Mouse (Mus musculus) liver, embryonic 15.5 days (tissue): ENCODE results near the gene Il10rb. TPM values are rescaled to one million over a fixed set of nuclear protein-coding genes. Genes with fewer than 3 reads are reported as not detected.

Experiments used
- ATAC-seq: fragments of 200-750 bp; cut with Nextera tagmentation; 2 replicates; pipeline ENCODE4 v1.8.0; 2017; ENCODE audit warnings: moderate number of reproducible peaks, mild to moderate bottlenecking, moderate library complexity; ENCODE audit not compliant: insufficient read depth
- H3K27ac ChIP-seq: fragments of 300-500 bp; sonication (generic); replicated peaks from 2 replicates; pipeline ENCODE4 v1.5.1; 2015; ENCODE audit warnings: mild to moderate bottlenecking, inconsistent platforms
- H3K27me3 ChIP-seq: fragments of 300-500 bp; sonication (generic); 2 replicates; pipeline ENCODE4 v1.6.1; 2015; ENCODE audit warnings: mild to moderate bottlenecking, inconsistent platforms
- H3K36me3 ChIP-seq: fragments of 300-500 bp; sonication (generic); replicated peaks from 2 replicates; pipeline ENCODE4 v1.6.1; 2015; ENCODE audit warnings: moderate library complexity, mild to moderate bottlenecking, inconsistent platforms
- H3K4me1 ChIP-seq: fragments of 300-500 bp; sonication (generic); replicated peaks from 2 replicates; pipeline ENCODE4 v1.6.1; 2015; ENCODE audit warnings: inconsistent platforms
- H3K4me2 ChIP-seq: fragments of 300-500 bp; sonication (generic); 2 replicates; pipeline ENCODE4 v1.6.1; 2015; ENCODE audit warnings: moderate library complexity, mild to moderate bottlenecking, inconsistent platforms
- H3K4me3 ChIP-seq: fragments of 300-500 bp; sonication (generic); replicated peaks from 2 replicates; pipeline ENCODE4 v1.5.1; 2015; ENCODE audit warnings: mild to moderate bottlenecking, inconsistent platforms
- H3K9ac ChIP-seq: fragments of 300-500 bp; sonication (generic); 2 replicates; pipeline ENCODE4 v1.6.1; 2015; ENCODE audit warnings: moderate library complexity, mild to moderate bottlenecking, inconsistent platforms
- H3K9me3 ChIP-seq: fragments of 300-500 bp; sonication (generic); replicated peaks from 2 replicates; pipeline ENCODE4 v1.6.1; 2016; ENCODE audit warnings: inconsistent platforms
- WGBS: fragments of 180-500 bp; shearing (Covaris S2); methylation state at CpG from one replicate; pipeline ENCODE4 v1.1.7; 2015; ENCODE audit warnings: mixed read lengths; ENCODE audit not compliant: insufficient replicate concordance; 5-methylcytosine and 5-hydroxymethylcytosine counted together
- polyA plus RNA-seq: library from polyadenylated mRNA; unstranded; fragments of >200 nt; fragmentation: Nextera tagmentation; extraction: Ambion mirVana; gene quantifications from 2 replicates; pipeline ENCODE4 v1.2.1, GENCODE M21; 2015

The Il10rb gene
- polyA plus RNA-seq, 1 experiment from 2014 or later: 29.9 TPM

DNA sequence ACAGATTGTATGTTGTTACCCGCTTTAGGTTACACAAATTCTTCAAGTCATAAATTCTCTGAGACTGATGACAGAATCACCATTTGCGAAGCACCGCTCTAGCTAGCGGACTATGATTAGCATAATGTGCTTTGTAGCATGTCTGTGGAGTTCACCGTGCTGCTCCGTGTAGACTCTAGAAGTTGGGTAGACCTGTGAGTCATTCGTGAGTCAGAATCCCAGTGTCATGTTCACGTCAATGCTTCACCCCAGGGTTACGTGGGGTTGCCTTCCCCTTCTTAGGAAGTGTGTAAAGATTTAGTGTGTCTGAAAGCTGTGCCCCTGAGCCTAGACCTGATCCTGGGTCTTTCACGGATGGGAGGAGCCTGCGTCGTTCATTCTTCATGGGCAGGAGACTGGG lies 7.9 kb upstream of the Il10rb start:
- no peak for ATAC-seq
- H3K9ac ChIP-seq: no peak overlapping the region
- H3K4me3 ChIP-seq: no peak overlapping the region
- no peak overlapping the region for H3K4me2 ChIP-seq
- H3K27me3 ChIP-seq: no peaks in the 10 kb centered on the region
- H3K36me3 ChIP-seq: peaks cover 89% of the 10 kb centered on the region
- WGBS: 82% methylated on average over 12 of the region's 12 CpGs
- H3K27ac ChIP-seq: peak overlapping the region; percentile 63
- H3K9me3 ChIP-seq: no peaks in the 10 kb centered on the region
- peaks cover 47% of the 10 kb centered on the region for H3K4me1 ChIP-seq

DNA sequence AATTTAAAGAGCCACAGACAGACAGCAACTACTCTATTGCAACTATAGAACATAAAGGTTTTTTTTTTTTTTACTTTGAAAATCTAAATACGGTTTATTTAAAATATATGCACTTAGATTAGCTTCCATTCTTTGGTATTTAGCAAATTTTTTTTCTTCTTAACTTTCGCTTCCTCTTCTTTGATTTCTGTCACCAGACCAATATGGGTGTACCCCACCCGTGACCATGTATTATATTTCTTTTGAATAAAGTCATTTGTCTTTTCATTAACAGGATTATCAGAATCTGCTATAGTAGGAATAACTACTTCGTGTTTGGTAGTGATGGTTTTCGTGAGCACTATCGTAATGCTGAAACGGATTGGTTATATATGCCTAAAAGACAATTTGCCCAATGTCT lies 7.0 kb upstream of the Il10rb start:
- Histone ChIP-seq H3K9me3 (no peaks in the 10 kb centered on the region), H3K36me3 (peaks cover 88% of the 10 kb centered on the region), H3K27me3 (no peaks in the 10 kb centered on the region), H3K9ac (no peak overlapping the region), H3K4me1 (peaks cover 47% of the 10 kb centered on the region), H3K4me3 (no peak overlapping the region), H3K27ac (peak overlapping the region; percentile 63; the same call in 1 of the 2 replicates), H3K4me2 (no peak overlapping the region)
- 93% methylated on average over 7 of the region's 7 CpGs for whole genome bisulfite sequencing
- no peak for ATAC-seq

DNA sequence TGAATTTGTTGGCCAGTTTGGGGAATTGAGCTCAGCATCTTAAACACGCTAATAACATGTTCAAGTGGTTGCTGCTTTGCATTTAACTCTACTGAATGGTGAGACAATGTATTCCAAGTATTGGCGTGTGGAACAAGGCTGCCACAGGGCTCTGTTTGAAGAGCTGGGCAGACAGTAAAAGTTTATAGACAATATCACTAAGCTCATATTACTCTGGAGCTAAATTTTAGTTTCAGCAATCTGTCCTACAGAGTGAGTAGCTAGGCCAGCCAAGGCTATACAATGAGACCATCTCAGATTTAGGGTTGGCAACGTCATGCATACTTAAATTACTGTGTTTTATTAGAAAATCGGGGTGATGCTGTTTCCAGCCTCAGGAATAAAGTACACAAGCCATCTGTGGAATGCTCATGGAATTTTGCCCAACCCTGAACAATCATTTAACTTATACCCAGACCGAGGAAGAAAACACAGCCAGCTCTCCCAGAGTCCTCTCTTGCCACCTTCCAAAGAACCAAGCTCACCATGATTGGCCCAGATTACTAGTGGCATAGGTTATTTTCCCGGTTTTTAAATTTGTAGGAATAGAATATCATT lies 4.3 kb upstream of the Il10rb start:
- Histone ChIP-seq H3K4me3 (no peak overlapping the region), H3K36me3 (peaks cover 77% of the 10 kb centered on the region), H3K27ac (no peak overlapping the region), H3K9me3 (no peaks in the 10 kb centered on the region), H3K9ac (no peak overlapping the region), H3K4me1 (peaks cover 51% of the 10 kb centered on the region), H3K4me2 (no peak overlapping the region), H3K27me3 (no peaks in the 10 kb centered on the region)
- WGBS: 84% methylated on average over 6 of the region's 6 CpGs
- no peak for ATAC-seq

DNA sequence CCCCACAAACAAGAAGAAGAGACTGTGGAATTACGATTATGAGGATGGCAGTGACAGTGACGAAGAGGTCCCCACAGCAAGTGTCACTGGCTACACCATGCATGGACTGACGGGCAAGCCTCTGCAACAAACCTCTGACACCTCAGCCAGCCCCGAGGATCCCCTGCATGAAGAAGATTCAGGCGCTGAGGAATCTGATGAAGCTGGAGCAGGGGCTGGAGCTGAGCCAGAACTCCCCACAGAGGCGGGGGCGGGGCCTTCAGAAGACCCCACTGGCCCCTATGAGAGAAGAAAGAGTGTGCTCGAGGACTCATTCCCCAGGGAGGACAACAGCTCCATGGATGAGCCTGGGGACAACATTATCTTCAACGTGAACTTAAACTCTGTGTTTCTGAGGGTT lies 2.2 kb upstream of the Il10rb start:
- Histone ChIP-seq H3K27me3 (no peaks in the 10 kb centered on the region), H3K4me2 (no peak overlapping the region), H3K27ac (no peak overlapping the region), H3K4me1 (peaks cover 53% of the 10 kb centered on the region), H3K9ac (no peak overlapping the region), H3K4me3 (no peak overlapping the region), H3K9me3 (no peaks in the 10 kb centered on the region), H3K36me3 (peaks cover 65% of the 10 kb centered on the region)
- WGBS: 76% methylated on average over 9 of the region's 9 CpGs
- no peak for ATAC-seq

DNA sequence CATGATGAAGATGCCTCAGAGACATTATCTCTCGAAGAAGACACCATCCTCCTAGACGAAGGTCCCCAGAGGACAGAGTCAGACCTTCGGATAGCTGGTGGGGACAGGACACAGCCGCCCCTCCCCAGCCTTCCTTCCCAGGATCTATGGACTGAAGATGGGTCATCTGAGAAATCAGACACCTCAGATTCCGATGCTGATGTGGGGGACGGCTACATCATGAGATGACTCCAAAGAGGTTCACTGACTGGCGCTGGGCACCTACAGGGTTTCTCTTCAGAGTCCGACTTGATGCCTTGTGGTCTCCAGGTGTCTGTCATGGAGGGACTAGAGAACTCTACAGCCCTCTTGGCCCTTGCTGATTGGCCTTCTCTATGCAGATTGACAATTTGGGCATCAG lies 1.8 kb upstream of the Il10rb start:
- H3K9ac ChIP-seq: no peak overlapping the region
- H3K4me1 ChIP-seq: peaks cover 57% of the 10 kb centered on the region
- H3K4me2 ChIP-seq: no peak overlapping the region
- H3K27me3 ChIP-seq: no peaks in the 10 kb centered on the region
- ATAC-seq: no peak
- H3K27ac ChIP-seq: peak overlapping the region; percentile 39
- H3K4me3 ChIP-seq: no peak overlapping the region
- peaks cover 68% of the 10 kb centered on the region for H3K36me3 ChIP-seq
- H3K9me3 ChIP-seq: no peaks in the 10 kb centered on the region
- 84% methylated on average over 8 of the region's 8 CpGs for WGBS

DNA sequence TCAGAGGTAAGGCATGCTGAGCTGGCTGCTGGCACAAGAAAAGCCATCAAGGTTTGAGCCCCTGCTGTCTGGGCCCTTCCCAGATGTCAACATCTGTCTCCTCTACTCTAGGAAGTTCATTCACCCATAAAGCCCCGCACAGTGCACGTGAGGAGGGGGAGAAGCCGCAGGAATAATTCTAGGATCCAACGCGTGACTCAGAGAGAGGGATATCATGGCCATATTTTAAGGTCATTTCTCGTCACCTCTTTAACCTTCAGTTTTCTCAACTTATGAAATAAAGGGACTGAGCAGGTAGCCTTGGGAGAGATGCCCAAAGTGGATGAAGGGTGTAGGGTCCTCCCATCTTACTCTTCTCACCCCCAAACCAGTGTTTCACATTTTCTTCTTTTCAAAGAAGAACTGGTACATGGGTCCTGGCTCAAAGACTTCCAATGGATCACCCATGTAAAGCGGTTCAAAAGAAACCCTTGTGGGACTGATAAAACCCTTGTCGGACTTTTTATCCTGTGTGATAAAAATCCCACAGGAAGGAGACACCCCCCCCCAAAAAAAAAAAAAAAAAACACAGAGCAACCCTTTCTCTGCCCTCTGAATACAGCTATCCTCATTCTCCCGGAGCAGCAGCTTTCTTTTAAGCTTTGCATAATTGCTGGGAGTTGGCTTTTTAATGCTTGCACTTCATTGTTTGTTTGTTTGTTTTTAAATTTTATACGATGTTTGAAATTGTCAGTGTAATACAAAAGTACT lies 961 bp upstream of the Il10rb start:
- Histone ChIP-seq H3K9ac (no peak overlapping the region; the same call in 1 of the 2 replicates), H3K9me3 (no peaks in the 10 kb centered on the region), H3K36me3 (peaks cover 62% of the 10 kb centered on the region), H3K4me1 (peaks cover 62% of the 10 kb centered on the region), H3K27ac (peak overlapping the region; percentile 91), H3K27me3 (no peaks in the 10 kb centered on the region), H3K4me3 (no peak overlapping the region; the same call in 1 of the 2 replicates), H3K4me2 (peak overlapping the region; percentile 88; the same call in 1 of the 2 replicates)
- WGBS: 68% methylated on average over 10 of the region's 10 CpGs
- no peak for ATAC-seq

DNA sequence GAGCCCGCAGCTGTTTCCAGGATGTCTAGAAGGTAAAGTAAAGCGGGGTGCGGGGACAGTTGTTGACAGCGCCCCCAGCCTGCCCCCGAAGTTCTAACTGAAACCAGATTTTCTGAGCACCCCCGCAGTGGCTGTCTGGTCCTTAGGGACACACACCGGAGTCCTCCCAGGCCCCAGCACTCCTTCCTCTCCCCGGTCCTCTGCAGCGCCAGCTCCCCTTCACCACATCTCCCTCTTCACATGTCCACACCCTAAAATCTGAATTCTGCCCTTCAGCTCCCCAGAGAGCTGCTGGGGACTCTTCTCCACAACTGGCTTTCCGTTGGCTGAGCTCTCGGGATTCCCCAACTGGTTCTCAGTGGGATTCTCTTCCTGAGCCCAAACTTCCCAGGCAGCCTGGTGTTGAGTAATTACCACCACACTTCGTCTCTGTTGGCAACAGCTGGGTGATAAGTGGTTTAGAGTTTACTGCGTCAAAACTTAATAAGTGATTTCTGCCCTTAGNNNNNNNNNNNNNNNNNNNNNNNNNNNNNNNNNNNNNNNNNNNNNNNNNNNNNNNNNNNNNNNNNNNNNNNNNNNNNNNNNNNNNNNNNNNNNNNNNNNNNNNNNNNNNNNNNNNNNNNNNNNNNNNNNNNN lies 739 bp downstream of the Il10rb start:
- ATAC-seq: peak; percentile 68
- whole genome bisulfite sequencing: under 1% methylated on average over 13 of the region's 13 CpGs
- H3K36me3 ChIP-seq: peaks cover 52% of the 10 kb centered on the region

DNA sequence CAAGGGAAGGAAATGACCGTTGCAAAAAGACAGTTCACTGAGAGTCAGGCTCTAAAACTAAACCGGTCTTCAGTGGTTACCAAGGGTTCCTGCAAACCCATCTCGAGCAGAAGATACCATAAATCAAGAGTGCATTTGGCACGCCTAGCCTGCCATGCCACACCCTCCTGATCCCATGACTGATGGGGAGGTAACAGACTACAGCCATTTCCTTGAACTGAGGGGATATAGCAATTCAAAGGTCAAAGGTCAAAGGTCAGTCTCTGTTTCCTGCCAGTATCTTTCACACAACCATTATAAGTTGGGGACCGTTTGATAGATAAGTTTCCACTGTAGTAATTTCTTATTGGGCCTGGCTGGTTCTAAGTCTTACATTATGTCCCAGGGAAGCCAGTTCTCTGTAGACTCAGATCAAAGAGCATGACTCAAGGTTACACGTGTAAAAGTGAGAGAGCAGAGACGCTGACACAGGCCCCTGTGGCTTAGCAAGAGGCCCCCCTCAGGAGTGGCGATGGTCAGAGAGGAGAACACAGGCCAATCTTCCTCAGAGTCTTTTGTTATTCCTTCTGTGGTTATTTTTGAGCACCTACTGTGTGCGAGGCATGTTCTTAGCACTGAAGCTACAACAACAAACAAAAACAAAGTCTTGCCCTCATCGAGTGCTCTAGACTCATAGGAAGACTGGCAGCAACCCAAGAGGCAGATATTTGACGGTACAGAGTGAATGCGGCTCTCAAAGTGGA lies 7.3 kb downstream of the Il10rb start:
- Histone ChIP-seq H3K4me3 (no peak overlapping the region), H3K36me3 (peaks cover 71% of the 10 kb centered on the region), H3K27ac (peak overlapping the region; percentile 59), H3K4me1 (peaks cover 66% of the 10 kb centered on the region), H3K27me3 (no peaks in the 10 kb centered on the region), H3K9ac (no peak overlapping the region), H3K4me2 (no peak overlapping the region), H3K9me3 (no peaks in the 10 kb centered on the region)
- 0 out of 2 replicates have a peak, but pooled peaks have one; percentile 22 for ATAC-seq
- WGBS: 35% methylated on average over 12 of the region's 12 CpGs

More for the DNA sequence above, 739 bp downstream of the Il10rb start:
- H3K9me3 ChIP-seq: no peaks in the 10 kb centered on the region
- H3K27ac ChIP-seq: peak overlapping the region; percentile 91
- H3K4me1 ChIP-seq: peaks cover 61% of the 10 kb centered on the region
- no peaks in the 10 kb centered on the region for H3K27me3 ChIP-seq
- H3K9ac ChIP-seq: peak overlapping the region; percentile 89
- H3K4me3 ChIP-seq: peak overlapping the region; percentile 75
- peak overlapping the region; percentile 88 for H3K4me2 ChIP-seq

DNA sequence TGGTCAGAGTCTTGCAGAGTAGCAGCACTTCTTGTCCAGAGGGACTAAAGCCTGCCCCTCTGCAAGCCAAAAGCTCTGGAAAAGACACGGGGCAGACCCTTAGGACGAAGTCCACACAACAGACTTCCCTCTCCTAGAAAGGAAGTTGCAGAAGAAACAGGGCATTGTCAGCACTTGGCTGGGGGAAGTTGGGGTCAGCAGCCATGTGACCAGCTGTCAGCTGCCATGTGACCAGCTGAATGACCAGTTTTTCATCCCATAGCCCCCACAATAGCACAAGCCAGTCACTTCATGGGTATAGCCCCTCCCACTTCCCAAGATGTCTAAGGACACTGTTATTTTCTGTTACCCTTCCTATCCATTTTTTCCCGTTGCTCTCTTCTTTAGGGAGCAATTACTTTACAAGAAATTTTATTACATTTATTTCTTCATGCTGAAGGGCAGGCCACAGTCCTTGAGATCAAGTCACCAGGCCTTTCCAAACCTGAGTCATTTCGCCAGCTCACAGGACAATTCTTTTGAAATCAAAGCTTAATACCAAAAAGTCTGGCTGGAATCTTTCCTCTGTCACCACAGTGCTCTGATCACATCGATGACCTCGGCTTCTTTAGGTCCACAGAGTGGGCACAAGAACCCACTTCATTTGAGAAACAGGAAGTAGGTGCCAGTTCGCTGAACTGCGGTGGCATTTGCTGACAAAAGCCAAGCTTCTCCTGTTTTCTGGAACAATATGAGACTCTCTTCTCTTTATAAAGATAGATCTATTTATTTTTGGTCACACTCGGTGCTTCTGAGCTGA lies 9.6 kb downstream of the Il10rb start:
- 65% methylated on average over 9 of the region's 9 CpGs for WGBS
- Histone ChIP-seq H3K4me1 (peaks cover 49% of the 10 kb centered on the region), H3K4me3 (no peak overlapping the region), H3K9ac (no peak overlapping the region), H3K27ac (peak overlapping the region; percentile 70), H3K4me2 (no peak overlapping the region), H3K9me3 (no peaks in the 10 kb centered on the region), H3K36me3 (peaks cover 81% of the 10 kb centered on the region), H3K27me3 (no peaks in the 10 kb centered on the region)
- ATAC-seq: no peak

DNA sequence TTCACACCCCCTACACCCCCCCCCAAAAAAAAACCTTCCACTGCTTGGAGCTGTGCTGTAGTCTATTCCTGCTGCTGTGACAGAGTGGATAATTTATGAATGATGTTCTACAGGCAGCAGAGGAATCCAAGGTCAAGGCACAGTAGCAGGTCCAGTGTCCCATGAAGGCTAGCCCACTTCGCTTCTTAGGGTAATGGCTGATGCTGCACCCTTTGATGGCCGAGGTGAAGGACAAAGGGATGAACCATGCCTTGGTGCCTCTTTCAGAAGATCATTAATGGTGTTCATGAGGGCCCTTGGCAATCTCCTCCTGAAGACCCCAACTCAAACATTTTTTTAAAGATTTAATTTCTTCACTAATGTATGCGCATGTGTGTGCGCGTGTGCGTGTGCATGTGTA lies 10.4 kb downstream of the Il10rb start:
- Histone ChIP-seq H3K27me3 (no peaks in the 10 kb centered on the region), H3K9ac (peak overlapping the region; percentile 25; the same call in 1 of the 2 replicates), H3K9me3 (no peaks in the 10 kb centered on the region), H3K4me3 (no peak overlapping the region), H3K36me3 (peaks cover 89% of the 10 kb centered on the region), H3K27ac (peak overlapping the region; percentile 70), H3K4me1 (peaks cover 42% of the 10 kb centered on the region), H3K4me2 (peak overlapping the region; percentile 42)
- WGBS: 95% methylated on average over 6 of the region's 6 CpGs
- ATAC-seq: no peak
